Mouse (Mus musculus) layer of hippocampus, adult 9-11 months (tissue): ENCODE results near the gene Dgcr6.
A peak's percentile ranks its signal among the peaks of the same experiment; 100 is the strongest.

Source experiments
- DNase-seq: peaks from one replicate; pipeline ENCODE4 v3.0.0; 2022

Gene Dgcr6

GRCm38 (mm10) chr16:18072089-18072488 lies 19.4 kb downstream of the Dgcr6 start:
- DNase-seq, result no peak

GRCm38 (mm10) chr16:18073259-18073962 lies 20.8 kb downstream of the Dgcr6 start:
- DNase-seq, result no peak

- DNase-seq, result no peak
Measured at GRCm38 (mm10) chr16:18074611-18075010, 22.0 kb downstream of the Dgcr6 start.

- no peak for DNase-seq
Measured at GRCm38 (mm10) chr16:18075201-18075600, 22.5 kb downstream of the Dgcr6 start.

- DNase-seq, result no peak
Measured at GRCm38 (mm10) chr16:18078314-18079015, 25.8 kb downstream of the Dgcr6 start.

- DNase-seq, result no peak
Measured at GRCm38 (mm10) chr16:18079300-18079699, 26.6 kb downstream of the Dgcr6 start.

GRCm38 (mm10) chr16:18080171-18080570 lies 27.5 kb downstream of the Dgcr6 start:
- DNase-seq, result no peak

GRCm38 (mm10) chr16:18081149-18081827 lies 28.6 kb downstream of the Dgcr6 start:
- no peak for DNase-seq

GRCm38 (mm10) chr16:18082291-18082690 lies 29.6 kb downstream of the Dgcr6 start:
- no peak for DNase-seq

GRCm38 (mm10) chr16:18083231-18083951 lies 30.7 kb downstream of the Dgcr6 start:
- DNase-seq, result peak; percentile 77

GRCm38 (mm10) chr16:18084262-18084661 lies 31.6 kb downstream of the Dgcr6 start:
- no peak for DNase-seq

- no peak for DNase-seq
Measured at GRCm38 (mm10) chr16:18087101-18087500, 34.4 kb downstream of the Dgcr6 start.

- DNase-seq, result no peak
Measured at GRCm38 (mm10) chr16:18096348-18096747, 43.7 kb downstream of the Dgcr6 start.

GRCm38 (mm10) chr16:18102816-18103215 lies 50.2 kb downstream of the Dgcr6 start:
- no peak for DNase-seq

GRCm38 (mm10) chr16:18103366-18103765 lies 50.7 kb downstream of the Dgcr6 start:
- no peak for DNase-seq

GRCm38 (mm10) chr16:18103808-18104207 lies 51.1 kb downstream of the Dgcr6 start:
- DNase-seq, result no peak

- peak; percentile 57 for DNase-seq
Measured at GRCm38 (mm10) chr16:18108221-18108966, 55.7 kb downstream of the Dgcr6 start.

GRCm38 (mm10) chr16:18111042-18111441 lies 58.4 kb downstream of the Dgcr6 start:
- no peak for DNase-seq

GRCm38 (mm10) chr16:18116467-18116866 lies 63.8 kb downstream of the Dgcr6 start:
- no peak for DNase-seq

- DNase-seq, result no peak
Measured at GRCm38 (mm10) chr16:18118285-18118684, 65.6 kb downstream of the Dgcr6 start.

- DNase-seq, result peak; percentile 54
Measured at GRCm38 (mm10) chr16:18119031-18119730, 66.5 kb downstream of the Dgcr6 start.
